Mouse (Mus musculus): ENCODE measurements around the gene Gm10638.

DNA sequence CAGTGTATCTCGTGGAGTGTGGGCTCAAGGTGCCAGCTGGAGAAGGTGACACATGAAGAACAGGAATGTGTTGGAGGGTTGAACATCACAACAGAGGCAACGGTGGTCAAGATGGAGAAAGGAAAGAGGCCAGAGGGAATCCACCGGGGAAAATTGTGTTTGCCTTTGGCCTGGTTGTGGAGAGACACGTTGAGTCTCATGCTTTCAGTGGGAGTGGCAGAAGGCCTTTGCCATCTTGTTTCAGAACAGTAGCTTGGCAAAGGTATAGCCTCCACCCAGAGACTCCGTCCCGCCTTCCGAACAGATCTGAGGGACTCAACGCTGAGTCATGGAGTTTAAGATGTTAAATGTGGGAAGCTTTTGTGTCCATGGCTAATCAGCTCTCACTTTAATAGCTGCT, 20.2 kb downstream of the Gm10638 start:
- TF ChIP-seq BHLHE40 (IDR thresholded peaks at IDR 0.05; ENCODE audit: borderline replicate concordance, low read depth, low read length) (no peak), USF2 (IDR thresholded peaks at IDR 0.05; ENCODE audit: borderline replicate concordance in 1 of 2, insufficient read depth in 1 of 2, low read depth in 1 of 2, low read length in 2 of 2) (no peak), ZC3H11A (IDR thresholded peaks at IDR 0.05; ENCODE audit: low read depth, low read length) (no peak), MAX (IDR thresholded peaks at IDR 0.05; ENCODE audit: low read length) (no peak), POLR2A (IDR thresholded peaks at IDR 0.05; ENCODE audit: control insufficient read depth in 1 of 2, insufficient read depth in 1 of 2, low read depth in 1 of 2, low read length in 2 of 2, poor library complexity in 1 of 2) (no peak), E2F4 (IDR thresholded peaks at IDR 0.05; ENCODE audit: borderline replicate concordance, low read depth, low read length) (no peak)
